Mouse (Mus musculus): ENCODE data around the gene Nrip2. TPM values are rescaled to one million over a fixed set of nuclear protein-coding genes. Genes with fewer than 3 reads are reported as not detected.

The Nrip2 gene
- polyA plus RNA-seq, 1 experiment = 1.3 TPM

DNA sequence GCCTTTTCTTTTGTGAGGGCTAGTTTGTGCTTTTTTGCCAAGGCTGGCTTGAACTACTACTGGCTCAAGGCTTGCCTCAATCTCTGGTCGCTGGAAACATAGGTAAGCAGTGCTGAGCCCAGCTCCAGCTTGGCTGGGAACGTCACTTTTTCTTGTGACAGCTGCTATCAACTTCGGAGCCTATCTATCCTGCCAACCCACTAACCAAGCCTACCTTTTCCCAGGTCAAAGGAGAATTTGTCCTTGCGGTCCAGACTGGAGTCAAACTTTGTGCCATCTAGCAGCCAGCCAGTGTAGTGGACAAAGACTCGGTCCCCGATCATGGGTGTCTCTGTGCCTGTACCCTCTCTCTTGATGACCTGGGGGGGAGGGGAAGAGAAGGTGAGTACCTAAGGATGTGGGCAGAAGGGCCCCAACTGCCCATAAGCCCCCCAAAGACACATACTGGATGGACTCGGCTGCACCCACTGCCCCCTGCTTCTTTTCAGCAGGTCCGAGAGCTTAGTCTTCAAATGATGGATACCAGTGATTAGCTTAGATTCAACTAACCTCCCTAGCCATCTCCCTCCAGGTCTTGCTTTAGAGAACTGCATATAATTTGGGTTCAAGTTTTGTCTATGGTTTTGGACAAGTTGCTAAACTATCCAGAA, 37.4 kb downstream of the Nrip2 start:
- WGBS = 82% methylated on average over 8 of the region's 8 CpGs
- peaks cover 2% of the 10 kb centered on the region for H3K4me1 ChIP-seq (ENCODE audit: control insufficient read depth, insufficient read depth, low read length)
- no peak overlapping the region for H3K4me3 ChIP-seq (replicated peaks; ENCODE audit: control insufficient read depth, low read depth, low read length)
- H3K27ac ChIP-seq (ENCODE audit: control insufficient read depth, insufficient read depth, low read depth, low read length, poor library complexity) = no peak overlapping the region
- no peak for TF ChIP-seq CTCF (IDR thresholded peaks at IDR 0.05; ENCODE audit: control insufficient read depth, insufficient read depth, low read length)
- no peak for TF ChIP-seq POLR2A (IDR thresholded peaks at IDR 0.05; ENCODE audit: borderline replicate concordance, control insufficient read depth, low read depth, low read length)

DNA sequence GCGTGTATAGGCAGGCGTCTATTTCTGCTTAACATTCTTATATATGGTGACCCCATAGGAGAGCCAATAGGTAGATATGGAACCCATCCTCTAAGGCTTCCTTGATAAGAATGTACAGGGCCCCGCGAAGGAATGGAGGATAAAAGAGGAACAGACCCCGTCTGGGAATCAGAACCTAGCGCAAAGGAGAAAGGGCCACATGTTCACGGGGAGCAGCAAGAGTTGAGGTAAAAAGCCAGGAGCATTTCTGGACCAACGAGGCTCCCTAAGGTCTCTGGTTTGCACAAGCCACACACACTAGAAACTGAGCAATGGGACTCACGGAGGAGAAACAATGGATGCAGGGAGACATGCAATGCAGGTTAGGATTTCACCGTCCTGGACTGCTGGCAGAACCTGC, 38.2 kb downstream of the Nrip2 start:
- TF ChIP-seq POLR2A (IDR thresholded peaks at IDR 0.05; ENCODE audit: borderline replicate concordance, control insufficient read depth, low read depth, low read length) (no peak), CTCF (IDR thresholded peaks at IDR 0.05; ENCODE audit: control insufficient read depth, insufficient read depth, low read length) (no peak)
- Histone ChIP-seq H3K27ac (ENCODE audit: control insufficient read depth, insufficient read depth, low read depth, low read length, poor library complexity) (no peak overlapping the region; the same call in 1 of the 2 replicates), H3K4me3 (replicated peaks; ENCODE audit: control insufficient read depth, low read depth, low read length) (peak overlapping the region; percentile 85), H3K4me1 (ENCODE audit: control insufficient read depth, insufficient read depth, low read length) (peaks cover 2% of the 10 kb centered on the region)
- WGBS = 6% methylated on average over 10 of the region's 10 CpGs

DNA sequence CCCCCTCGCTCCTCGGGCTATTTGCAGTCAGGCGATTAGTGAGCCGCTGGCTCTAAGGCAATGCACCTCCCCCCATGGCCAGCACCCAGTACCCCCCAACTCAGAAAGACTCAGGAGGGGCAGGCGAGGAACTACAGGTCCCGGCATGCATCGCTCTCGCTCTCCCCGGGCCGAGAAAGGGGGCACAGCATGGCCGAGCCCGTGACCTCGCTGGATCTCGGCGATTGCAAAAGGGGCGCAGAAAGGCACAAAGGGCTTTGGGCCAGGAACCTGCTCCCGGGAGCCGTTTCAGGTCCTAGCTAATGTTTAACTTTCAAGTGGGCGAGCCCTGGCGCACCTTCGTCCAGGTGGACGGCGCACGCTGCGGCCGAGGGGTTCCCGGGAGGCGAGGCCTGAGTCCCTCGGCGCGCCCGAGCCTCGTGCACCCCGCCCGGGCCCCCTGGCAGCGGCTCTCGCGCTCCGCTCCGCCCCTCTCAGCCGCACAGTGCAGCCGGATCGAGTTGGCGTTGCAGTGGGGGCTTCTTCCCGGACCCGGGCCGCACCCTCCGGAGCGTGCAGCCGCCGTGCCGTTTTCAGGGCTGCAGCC, 38.7 kb downstream of the Nrip2 start:
- peak overlapping the region; percentile 85 for H3K4me3 ChIP-seq (replicated peaks; ENCODE audit: control insufficient read depth, low read depth, low read length)
- TF ChIP-seq POLR2A (IDR thresholded peaks at IDR 0.05; ENCODE audit: borderline replicate concordance, control insufficient read depth, low read depth, low read length) = peak; percentile 55; the same call in 1 of the 2 replicates
- TF ChIP-seq CTCF (IDR thresholded peaks at IDR 0.05; ENCODE audit: control insufficient read depth, insufficient read depth, low read length) = no peak
- peak overlapping the region; percentile 82 for H3K27ac ChIP-seq (ENCODE audit: control insufficient read depth, insufficient read depth, low read depth, low read length, poor library complexity)
- peaks cover 2% of the 10 kb centered on the region for H3K4me1 ChIP-seq (ENCODE audit: control insufficient read depth, insufficient read depth, low read length)
- WGBS = under 1% methylated on average over 52 of the region's 52 CpGs

DNA sequence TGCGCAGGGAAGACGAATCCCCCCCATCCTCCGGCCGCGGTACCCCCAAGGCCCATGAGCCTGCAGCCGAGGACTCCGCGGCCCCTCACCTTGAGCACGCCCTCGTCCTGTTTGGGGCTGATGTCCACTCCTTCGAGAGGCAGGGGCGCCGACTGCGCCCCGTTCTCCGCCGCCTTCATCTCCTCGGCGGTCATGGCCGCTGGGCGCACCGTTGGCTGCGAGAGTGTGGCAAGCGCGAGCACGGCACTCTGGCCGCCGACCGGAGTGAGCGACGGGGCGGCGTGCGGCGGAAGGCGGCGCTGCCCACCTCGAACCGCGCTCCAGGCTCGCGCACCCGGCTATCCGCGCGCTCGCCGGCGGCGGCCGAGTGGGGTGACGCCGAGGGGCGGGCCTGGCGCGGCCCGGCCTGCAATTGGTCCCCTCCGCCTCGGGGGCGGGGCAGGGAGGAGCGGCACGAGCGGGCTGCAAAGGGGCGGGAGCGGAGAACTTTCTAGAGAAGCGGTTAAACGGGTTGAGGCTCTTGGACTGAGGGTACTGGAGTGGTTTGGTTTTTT, 39.3 kb downstream of the Nrip2 start, which contains the start of gene Fkbp4:
TSS of gene Fkbp4 (minus strand) at position 361 of the 554 bp plus-strand sequence.
- peaks cover 2% of the 10 kb centered on the region for H3K4me1 ChIP-seq (ENCODE audit: control insufficient read depth, insufficient read depth, low read length)
- WGBS = under 1% methylated on average over 67 of the region's 67 CpGs

DNA sequence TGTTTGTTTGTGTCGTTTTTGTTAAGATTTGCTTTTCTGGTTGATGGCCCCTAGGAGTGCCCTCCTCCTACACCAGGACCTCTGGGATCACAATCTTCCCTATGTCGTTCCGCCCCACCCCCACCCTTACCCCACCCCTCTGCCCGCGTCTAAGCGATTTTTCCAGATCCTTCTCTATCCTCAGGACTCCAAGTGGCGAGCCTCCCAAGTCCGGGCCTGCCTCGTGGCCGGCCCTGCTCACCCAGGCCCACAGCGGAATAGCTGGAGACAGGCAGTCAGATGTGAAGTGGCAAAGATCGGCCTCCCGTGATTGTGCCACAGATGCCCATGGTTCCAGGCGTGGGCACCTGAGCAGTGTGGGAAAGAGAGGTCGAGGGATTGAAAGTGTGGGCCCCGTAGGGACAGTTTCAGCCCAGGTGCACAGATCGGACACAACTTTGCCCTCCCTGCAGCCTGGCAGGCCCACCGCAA, 39.8 kb downstream of the Nrip2 start:
- Histone ChIP-seq H3K4me1 (ENCODE audit: control insufficient read depth, insufficient read depth, low read length) (peaks cover 2% of the 10 kb centered on the region), H3K27ac (ENCODE audit: control insufficient read depth, insufficient read depth, low read depth, low read length, poor library complexity) (no peak overlapping the region; the same call in 1 of the 2 replicates), H3K4me3 (replicated peaks; ENCODE audit: control insufficient read depth, low read depth, low read length) (peak overlapping the region; percentile 61)
- TF ChIP-seq CTCF (IDR thresholded peaks at IDR 0.05; ENCODE audit: control insufficient read depth, insufficient read depth, low read length) = no peak
- WGBS = 13% methylated on average over 18 of the region's 18 CpGs

More for the DNA sequence above, 39.3 kb downstream of the Nrip2 start, which contains the start of gene Fkbp4:
- peak within 1 kb of the TSS; percentile 85 for H3K4me3 ChIP-seq (replicated peaks; ENCODE audit: control insufficient read depth, low read depth, low read length)
- TF ChIP-seq POLR2A (IDR thresholded peaks at IDR 0.05; ENCODE audit: borderline replicate concordance, control insufficient read depth, low read depth, low read length) (peak; percentile 62; the same call in 1 of the 2 replicates), CTCF (IDR thresholded peaks at IDR 0.05; ENCODE audit: control insufficient read depth, insufficient read depth, low read length) (no peak)
- H3K27ac ChIP-seq (ENCODE audit: control insufficient read depth, insufficient read depth, low read depth, low read length, poor library complexity) = peak within 1 kb of the TSS; percentile 82

DNA sequence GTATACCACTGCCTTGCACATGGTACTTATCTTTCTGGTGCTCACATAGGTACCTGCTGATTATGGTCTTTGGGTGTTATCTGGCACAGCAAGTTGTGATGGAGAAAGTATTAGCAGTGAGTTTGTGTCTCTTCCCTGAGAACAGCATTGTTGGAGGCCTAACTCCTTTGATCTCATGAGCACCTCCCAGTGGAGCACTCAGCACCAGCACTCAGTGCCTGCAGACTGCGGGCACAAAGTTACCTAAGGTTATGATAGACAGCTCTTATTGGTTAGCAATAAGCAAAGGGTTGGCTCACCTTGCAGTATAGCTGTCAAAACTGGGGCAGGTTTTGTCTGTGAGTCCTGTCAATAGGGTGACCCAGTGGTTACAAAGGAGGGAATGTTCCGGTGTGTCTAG, 41.1 kb downstream of the Nrip2 start:
- no peak overlapping the region for H3K27ac ChIP-seq (ENCODE audit: control insufficient read depth, insufficient read depth, low read depth, low read length, poor library complexity)
- no peak for TF ChIP-seq CTCF (IDR thresholded peaks at IDR 0.05; ENCODE audit: control insufficient read depth, insufficient read depth, low read length)
- TF ChIP-seq POLR2A (IDR thresholded peaks at IDR 0.05; ENCODE audit: borderline replicate concordance, control insufficient read depth, low read depth, low read length) = no peak

DNA sequence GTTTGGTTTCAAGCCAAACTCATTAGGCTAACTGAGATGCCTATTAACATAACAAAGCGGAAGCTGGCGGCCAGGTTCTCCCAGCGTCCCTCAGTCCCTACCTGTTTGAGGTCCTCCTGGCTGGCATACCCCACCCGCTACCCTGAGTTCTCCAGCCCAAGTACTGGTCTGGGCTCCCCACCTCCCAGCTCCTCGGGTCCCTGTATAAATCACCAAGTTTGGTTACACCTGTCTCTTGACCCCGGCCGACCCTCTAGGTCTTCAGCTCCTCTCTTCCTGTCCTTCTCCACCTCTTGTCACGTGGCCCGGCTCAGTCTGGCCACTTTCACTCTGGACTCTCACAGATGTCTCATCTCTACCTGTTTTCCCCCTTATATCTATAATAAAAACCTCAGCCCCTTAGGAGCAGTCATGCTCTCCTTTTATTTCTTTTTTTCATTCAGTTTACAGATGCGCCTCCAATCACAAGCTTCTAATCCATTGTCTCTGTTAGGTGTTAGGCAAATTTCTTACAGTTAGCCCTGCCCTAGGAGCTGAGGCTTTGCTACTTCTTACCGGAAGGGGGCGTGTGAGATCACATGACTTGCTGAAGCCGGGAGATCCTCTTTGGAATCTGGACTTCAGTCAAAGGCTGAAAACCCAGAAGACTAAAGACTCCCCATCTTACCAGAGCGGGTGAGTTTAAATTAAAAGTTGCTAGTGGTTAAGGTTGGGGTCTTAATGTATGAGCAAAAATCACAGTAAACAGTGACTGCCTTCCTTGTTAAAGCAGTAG, 46.9 kb downstream of the Nrip2 start:
- TF ChIP-seq POLR2A (IDR thresholded peaks at IDR 0.05; ENCODE audit: borderline replicate concordance, control insufficient read depth, low read depth, low read length) (no peak), CTCF (IDR thresholded peaks at IDR 0.05; ENCODE audit: control insufficient read depth, insufficient read depth, low read length) (peak; percentile 60)
- 22% methylated on average over 14 of the region's 14 CpGs for WGBS
- H3K4me1 ChIP-seq (ENCODE audit: control insufficient read depth, insufficient read depth, low read length) = no peaks in the 10 kb centered on the region; the same call in 1 of the 2 replicates
- no peak overlapping the region for H3K27ac ChIP-seq (ENCODE audit: control insufficient read depth, insufficient read depth, low read depth, low read length, poor library complexity)
- H3K4me3 ChIP-seq (replicated peaks; ENCODE audit: control insufficient read depth, low read depth, low read length) = no peak overlapping the region

More for the DNA sequence above, 41.1 kb downstream of the Nrip2 start:
- peaks cover 2% of the 10 kb centered on the region for H3K4me1 ChIP-seq (ENCODE audit: control insufficient read depth, insufficient read depth, low read length)
- H3K4me3 ChIP-seq (replicated peaks; ENCODE audit: control insufficient read depth, low read depth, low read length) = no peak overlapping the region
- WGBS = 80% methylated on average over 2 of the region's 2 CpGs

DNA sequence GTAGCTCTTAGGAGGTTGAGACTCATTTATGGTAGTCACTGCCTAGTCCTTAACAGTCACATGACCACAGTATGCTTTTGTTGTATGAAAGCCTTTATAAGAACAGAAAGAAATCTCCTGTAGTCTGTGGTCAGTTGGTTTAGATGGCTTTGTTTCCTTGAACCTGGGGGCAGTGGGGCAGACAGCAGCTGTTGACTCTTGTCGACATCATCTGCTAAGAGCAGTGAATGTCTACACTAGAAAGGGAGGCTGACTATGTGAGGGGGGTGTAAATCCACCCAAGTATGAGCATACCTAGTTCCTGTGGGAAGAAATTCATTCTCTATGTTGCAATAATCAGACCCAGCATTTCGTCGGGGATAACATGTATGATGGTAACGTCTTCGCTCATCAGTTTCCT, 48.0 kb downstream of the Nrip2 start:
- Histone ChIP-seq H3K4me3 (replicated peaks; ENCODE audit: control insufficient read depth, low read depth, low read length) (no peak overlapping the region), H3K4me1 (ENCODE audit: control insufficient read depth, insufficient read depth, low read length) (no peaks in the 10 kb centered on the region; the same call in 1 of the 2 replicates), H3K27ac (ENCODE audit: control insufficient read depth, insufficient read depth, low read depth, low read length, poor library complexity) (no peak overlapping the region)
- TF ChIP-seq CTCF (IDR thresholded peaks at IDR 0.05; ENCODE audit: control insufficient read depth, insufficient read depth, low read length) (no peak), POLR2A (IDR thresholded peaks at IDR 0.05; ENCODE audit: borderline replicate concordance, control insufficient read depth, low read depth, low read length) (no peak)
- WGBS = 86% methylated on average over 5 of the region's 5 CpGs
